Mouse (Mus musculus) testis, postnatal 14 days (tissue): ENCODE measurements around the gene Tead3.

ENCODE experiments used
- DNase-seq: peaks from one replicate; pipeline ENCODE4 v3.0.0; 2021; ENCODE audit warnings: low spot score

Tead3 gene

DNA sequence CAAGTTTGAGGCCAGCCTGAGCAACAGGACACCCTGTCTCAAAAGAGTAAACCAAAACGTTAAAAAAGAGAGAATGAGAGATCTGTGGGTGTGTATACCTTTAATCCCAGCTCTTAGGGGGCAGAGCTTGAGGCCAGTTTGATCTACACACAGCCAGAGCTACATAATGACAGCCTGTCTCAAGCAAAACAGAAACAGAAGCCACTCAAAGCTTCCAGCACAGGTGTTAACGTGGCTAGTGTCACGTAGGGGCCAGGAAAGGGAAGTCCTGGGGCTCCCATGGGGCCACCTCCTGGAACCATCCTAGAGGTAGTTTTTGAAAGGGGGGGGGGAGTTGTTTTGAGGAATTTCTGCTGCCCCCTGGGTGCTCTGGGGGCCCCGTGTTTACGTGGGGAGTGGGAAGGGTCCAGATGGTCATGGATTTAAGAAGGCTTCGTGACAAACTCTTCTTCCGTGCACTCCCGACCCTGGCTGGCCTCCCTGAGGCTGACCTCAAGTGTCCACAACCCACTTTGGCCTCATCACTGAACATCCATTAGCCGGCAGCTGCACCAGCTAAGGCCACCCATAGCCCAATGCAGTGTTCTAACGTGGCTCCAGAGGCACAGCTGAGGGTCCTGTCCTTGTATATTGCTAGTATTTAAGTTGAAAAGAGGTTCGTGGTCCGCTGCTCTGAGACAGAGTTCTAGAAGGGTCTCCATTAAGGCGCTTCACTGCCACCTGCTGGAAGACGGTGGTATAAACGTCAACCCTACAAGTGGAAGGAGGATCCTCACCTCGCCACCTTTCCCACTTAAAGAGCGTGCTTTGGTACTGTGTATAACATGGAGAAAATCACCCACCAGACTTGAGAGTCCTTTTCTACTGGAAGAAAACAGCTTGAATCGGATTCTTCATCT, 42.1 kb downstream of the Tead3 start:
- peak; percentile 68 for DNase-seq

DNA sequence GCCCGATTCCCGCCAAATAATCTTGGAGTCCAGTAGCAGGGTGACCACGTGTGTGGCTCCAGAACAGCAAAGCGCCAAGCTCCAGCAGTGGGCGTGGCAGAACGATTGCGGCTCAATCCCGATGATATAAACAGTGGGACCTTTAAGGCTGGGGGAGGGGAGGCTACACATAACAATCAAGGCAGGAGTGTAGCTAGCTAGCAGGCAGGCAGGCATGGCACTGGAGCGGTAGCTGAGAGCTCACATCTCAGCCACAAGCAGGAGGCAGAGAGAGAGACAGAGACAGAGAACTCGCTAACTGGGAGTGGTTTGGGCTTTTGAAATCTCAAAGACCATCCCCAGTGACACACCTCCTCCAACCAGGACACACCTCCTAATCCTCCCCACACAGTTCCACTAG, 45.4 kb downstream of the Tead3 start:
- DNase-seq, result no peak

DNA sequence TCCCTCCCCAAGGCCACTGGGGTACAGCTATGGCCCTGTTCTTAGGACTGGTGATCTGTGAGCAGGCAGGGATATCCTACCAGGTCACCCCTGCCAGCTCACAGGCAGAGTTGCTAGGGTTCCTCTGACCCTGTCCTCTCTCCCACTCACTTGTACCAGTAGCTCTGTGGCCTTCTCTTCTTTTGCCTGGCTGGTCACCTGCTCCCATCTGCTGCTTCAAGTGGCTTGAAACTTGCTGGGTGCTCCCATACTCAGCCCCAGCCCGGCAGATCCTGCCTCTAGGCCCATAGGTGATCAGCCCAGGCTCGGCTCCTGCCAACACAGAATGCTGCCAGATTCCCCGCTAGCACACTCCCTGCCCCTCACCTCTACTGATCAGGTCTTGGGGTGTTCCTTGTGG, 49.8 kb downstream of the Tead3 start:
- no peak for DNase-seq

DNA sequence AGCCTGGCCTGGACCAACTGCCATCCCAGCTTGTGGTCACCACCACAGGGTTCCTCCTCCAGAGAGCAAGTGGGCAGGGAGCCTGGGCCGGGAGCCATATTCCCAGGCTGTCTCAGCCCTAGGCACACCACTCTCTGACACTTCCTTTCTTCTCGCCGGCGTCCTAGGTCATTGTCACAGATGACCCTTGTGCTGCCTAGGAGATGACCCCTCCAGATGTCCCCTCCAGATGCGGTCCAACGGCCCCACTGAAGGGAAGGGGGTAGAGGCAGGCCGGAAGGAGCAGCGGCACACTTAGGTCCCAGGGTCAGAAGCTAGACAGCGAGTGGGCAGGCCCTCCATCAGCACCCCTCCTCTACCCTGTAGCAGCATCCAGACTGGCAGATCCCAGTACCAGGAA, 50.3 kb downstream of the Tead3 start:
- no peak for DNase-seq

DNA sequence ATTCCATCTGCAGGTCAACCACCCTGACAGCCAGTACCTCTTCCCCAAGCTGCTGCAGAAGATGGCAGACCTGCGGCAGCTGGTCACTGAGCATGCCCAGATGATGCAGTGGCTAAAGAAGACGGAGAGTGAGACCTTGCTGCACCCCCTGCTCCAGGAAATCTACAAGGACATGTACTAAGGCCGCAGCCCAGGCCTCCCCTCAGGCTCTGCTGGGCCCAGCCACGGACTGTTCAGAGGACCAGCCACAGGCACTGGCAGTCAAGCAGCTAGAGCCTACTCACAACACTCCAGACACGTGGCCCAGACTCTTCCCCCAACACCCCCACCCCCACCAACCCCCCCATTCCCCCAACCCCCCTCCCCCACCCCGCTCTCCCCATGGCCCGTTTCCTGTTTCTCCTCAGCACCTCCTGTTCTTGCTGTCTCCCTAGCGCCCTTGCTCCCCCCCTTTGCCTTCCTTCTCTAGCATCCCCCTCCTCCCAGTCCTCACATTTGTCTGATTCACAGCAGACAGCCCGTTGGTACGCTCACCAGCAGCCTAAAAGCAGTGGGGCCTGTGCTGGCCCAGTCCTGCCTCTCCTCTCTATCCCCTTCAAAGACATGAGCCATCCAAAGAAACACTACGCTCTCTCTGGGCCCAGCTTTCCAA, 50.8 kb downstream of the Tead3 start:
- DNase-seq, result no peak

DNA sequence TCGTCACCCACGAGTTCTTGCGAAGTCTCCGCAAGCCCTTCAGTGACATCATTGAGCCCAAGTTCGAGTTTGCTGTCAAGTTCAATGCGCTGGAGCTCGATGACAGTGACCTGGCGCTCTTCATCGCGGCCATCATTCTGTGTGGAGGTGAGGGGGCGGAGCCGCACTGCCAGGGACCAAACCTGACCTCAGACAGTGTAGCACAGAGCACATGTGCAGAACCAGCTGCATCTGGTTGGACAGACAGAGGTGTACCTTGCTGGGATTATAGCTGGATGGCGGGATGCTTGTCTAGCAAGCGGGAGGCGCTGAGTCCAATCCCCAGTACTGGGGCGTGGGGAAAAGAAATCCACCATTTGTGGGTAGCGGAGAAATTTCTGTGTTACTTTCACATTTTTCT, 51.7 kb downstream of the Tead3 start:
- DNase-seq, result no peak

DNA sequence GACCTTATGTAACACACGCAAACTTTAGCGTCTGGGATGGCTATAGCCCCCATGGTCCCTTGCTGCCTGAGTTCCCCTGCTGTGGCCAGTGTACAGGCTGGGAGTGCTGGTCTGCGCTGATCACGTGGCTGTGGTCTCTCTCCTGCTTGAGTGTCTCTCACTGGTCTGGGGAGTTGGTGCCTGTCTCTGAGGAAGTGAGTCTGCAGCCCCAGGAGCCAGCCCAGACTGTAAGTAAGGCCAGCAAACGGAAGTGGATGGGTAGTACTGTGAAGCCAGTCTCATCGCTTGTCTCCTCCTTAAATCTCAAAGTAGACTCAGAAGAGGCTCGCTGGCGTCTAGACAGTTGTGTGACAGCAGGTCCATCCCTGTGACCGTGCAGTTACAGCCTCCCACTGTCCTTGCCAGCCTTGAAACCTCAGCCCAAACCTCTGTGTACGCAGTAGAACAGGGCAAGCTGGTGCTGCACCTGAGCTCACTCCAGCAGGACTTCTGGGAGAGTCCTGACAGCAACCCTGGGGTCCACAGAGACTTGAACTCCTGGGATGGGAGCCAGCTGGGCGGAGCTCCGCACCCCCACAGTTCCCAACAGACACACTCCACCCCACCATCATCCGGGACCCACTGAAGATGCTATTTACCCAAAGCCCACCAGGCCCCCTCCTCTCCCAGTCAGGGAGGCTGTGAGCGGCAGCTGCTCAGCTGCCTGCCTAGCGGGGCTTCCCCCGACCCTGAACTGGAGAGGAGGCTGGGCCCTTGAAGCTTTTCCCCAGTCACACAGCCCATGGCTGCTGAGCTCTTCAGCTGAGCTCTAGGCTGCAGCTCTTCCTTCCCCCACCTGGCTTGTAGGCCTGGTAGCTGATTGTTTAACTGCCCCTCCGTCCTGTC, 55.9 kb downstream of the Tead3 start:
- DNase-seq, result no peak

DNA sequence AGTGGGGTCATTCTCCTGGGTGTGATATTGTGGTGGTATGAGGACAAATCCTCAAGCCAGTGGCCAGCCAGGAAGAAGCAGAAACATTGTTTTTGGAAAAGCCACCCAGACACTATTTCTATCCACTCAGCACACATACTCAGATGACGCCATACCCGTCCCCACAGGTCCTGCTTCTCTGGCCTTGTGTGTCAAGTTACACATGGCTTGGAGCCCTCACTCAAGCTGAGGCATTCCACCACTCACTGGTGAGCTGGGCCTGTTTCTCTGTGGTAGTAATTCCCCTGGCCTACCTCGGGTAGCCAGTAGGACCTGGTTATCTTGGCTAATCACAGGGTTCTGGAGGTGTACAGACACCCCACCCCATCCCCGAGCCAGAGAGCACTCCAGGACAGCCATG, 56.9 kb downstream of the Tead3 start:
- DNase-seq, result no peak

DNA sequence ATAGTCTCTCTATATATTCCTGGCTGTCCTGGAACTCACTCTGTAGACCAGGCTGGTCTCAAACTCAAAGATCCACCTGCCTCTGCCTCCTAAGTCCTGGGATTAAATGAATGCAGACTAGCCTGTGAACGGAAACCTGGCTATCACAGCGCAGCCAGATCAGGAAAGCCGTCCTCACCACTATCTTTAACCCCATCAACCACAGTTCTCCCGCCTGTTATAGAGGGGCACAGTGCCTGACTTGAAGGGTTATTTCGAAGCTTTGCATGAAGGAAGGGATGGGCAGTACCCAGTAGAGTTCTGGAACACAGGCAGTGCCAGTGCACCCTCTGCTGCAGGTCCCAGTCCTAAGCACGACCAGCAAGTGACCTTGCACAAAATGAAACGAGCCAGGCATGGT, 59.3 kb downstream of the Tead3 start:
- no peak for DNase-seq

DNA sequence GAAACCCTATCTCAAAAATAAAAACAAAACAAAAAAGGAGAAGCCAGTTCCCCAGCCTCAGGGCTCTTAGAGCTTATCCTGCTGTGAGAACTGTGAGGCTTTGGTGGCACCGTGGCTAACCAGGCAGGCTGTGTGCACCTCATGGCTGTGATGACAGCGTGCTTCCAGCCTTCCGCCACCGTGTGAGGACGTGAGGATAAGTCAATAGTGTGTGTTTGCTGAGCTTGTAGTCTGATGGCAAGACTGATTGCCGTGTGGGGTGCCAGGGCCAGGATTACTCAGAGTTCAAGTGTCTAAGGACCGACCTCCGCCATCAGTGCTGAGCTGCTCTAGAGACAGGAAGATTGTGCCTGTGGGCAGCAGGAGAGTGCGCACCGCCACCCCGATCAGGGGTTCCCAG, 59.9 kb downstream of the Tead3 start:
- no peak for DNase-seq

DNA sequence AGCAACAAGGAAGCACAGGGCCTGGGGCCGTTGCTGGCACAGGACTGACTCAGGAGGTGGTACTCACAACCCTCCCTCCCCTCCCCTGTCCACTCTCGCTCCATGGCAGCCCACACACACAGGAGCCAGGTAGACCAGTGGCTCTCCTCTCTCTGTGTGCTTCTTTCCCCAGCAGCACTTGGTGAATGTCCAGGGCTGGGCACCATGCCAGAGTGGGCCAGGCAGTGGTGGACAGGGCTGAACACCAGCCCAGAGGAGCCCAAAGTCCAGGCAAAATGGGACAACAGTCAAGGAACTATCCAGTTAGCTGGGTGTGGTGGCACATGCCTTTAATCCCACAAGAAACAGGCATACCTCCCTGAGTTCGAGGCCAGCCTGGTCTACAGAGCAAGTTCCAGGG, 60.4 kb downstream of the Tead3 start:
- DNase-seq, result no peak

DNA sequence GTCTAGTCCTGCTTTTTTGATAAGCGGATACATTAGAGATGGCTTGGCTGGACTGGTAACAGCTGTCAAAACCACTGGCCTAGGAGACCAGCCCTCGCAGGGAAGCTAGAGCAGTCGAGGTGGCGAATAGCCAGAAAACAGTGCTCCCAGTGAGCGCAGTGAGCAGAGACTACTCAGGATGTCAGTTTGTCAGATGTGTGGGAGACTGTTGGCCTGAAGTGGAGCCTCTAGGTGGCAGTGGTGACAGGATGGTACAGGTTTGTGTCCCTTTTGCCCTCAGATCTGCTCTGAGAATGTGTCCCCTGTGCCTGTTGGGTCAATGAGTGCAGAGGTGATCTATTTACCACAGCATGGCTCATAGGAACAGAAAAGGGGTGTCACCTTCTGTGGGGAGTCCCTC, 62.6 kb downstream of the Tead3 start:
- DNase-seq, result no peak

DNA sequence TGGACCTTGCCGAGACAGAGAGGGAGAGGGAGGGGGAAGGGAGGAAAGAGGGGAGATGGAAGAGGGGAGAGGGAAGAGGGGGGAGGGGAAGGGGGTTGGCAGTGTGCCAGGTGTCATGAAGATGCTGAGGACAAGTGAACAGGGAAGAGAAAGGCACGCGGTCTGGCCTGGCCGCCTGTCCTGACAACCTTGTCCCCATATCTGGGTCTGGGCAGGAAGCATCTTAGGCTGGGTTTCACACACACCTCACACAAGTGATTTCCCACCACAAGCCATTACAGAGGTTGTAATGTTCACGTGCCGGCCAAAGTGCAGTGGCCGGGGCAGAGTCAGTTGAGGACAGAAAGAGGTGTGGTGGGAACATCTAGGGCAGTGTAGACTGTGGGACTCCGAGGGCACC, 63.0 kb downstream of the Tead3 start:
- DNase-seq, result no peak

DNA sequence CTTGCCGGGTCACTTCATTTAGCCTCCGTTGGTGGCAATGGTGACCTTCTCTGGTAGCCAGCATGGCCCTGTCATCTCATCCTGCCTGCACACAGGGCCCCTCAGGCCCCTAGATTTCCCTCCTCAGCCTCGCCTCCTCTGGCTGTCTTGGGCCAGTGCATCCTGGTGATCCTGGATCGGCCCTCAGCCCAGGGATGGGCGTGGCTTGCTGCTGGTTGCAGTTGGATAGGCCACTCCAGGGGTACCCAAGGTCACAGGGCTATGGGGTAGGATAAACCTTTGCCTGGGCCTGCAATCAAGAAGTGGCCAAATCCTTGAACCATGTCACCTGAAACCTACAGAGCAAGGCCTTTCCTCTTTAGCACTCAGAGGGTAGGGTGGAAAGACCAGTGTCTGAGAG, 63.7 kb downstream of the Tead3 start:
- no peak for DNase-seq

DNA sequence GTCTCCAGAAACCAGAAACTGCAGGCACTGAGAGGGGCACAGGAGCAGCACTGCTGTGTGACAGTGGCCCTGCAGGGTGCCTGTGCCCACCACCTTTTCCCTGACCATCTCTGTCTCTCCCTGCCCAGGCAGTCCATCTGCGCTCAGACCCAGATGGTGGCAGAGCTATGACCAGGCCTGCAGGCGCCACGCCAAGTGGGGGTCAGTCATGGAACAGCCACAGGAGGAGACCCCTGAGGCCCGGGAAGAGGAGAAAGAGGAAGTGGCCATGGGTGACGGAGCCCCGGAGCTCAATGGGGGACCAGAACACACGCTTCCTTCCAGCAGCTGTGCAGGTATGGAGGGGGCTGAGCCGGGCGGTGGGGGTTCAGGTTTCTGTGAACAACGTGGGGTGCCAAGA, 64.5 kb downstream of the Tead3 start:
- no peak for DNase-seq

DNA sequence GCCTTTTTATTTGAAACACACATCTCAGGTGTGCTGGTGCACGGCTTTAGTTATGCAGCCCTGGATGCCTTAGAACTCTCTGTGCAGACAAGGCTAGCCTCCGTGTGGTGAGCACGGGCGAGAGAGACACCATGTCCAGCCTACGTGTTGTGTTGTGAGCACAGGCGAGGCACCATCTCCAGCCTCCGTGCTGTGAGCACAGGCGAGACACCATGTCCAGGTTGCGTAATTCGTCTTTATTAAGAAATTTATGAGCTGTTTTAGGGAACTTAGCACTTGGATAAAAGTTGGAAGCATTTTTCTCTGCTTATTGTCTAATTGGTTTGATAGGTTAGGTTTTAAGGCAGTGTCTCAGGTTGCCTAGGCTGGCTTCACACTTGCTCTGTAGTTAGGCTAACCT, 67.4 kb downstream of the Tead3 start:
- DNase-seq, result no peak

DNA sequence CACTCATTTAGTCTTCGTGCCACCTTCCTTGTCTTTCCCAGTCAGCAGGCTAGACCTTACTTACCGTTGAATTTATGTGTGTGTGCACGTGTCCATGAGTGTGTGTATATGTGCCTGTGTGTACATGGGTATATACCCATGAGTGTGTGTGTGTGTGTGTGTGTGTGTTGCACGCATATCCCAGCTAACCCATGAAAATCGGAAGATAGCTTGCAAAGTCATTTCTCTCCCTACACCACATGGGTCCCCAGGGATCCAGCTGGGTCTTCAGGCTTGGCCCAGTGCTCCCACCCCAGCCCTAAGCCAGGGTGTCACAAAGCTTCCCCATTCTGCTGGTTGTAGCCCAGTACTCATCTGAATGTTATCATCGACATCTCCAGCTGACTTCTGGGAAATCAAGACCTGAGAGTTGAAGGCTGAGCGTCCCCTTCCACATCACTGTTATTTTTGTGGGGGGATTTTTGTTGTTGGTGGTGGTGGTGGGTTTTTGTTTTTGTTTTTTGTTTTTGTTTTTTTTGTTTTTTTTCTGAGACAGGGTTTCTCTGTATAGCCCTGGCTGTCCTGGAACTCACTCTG, 68.7 kb downstream of the Tead3 start:
- no peak for DNase-seq
